Mouse (Mus musculus) heart, postnatal 0 days (tissue): ENCODE data around the gene Nanos3. TPM values are rescaled to one million over a fixed set of nuclear protein-coding genes. Genes with fewer than 3 reads are reported as not detected.
A peak's percentile ranks its signal among the peaks of the same experiment; 100 is the strongest.

Experiments
- ATAC-seq: fragments of 200-750 bp; cut with Nextera tagmentation; 2 replicates; pipeline ENCODE4 v1.8.0; 2017; ENCODE audit warnings: low read depth, moderate number of reproducible peaks, moderate library complexity; ENCODE audit not compliant: insufficient read depth
- DNase-seq: peaks from one replicate; pipeline ENCODE4 v3.0.0-alpha.2; 2016; ENCODE audit warnings: low spot score
- H3K27ac ChIP-seq: fragments of 300-500 bp; sonication (generic); 2 replicates; pipeline ENCODE4 v1.5.1; 2014; ENCODE audit warnings: low read depth, mild to moderate bottlenecking
- H3K27me3 ChIP-seq: fragments of 300-500 bp; sonication (generic); 2 replicates; pipeline ENCODE4 v1.6.1; 2014; ENCODE audit warnings: low read length, mixed read lengths; ENCODE audit not compliant: control insufficient read depth, insufficient read depth
- H3K36me3 ChIP-seq: fragments of 300-500 bp; sonication (generic); replicated peaks from 2 replicates; pipeline ENCODE4 v1.6.1; 2014; ENCODE audit warnings: low read length, mixed read lengths; ENCODE audit not compliant: control insufficient read depth, insufficient read depth
- H3K4me1 ChIP-seq: fragments of 300-500 bp; sonication (generic); 2 replicates; pipeline ENCODE4 v1.6.1; 2014; ENCODE audit warnings: antibody characterized with exemption; ENCODE audit not compliant: control insufficient read depth, insufficient read depth
- H3K4me2 ChIP-seq: fragments of 300-500 bp; sonication (generic); 2 replicates; pipeline ENCODE4 v1.6.1; 2014; ENCODE audit warnings: low read depth, mild to moderate bottlenecking, low read length, moderate library complexity
- H3K4me3 ChIP-seq: fragments of 300-500 bp; sonication (generic); 2 replicates; pipeline ENCODE4 v1.5.1; 2014; ENCODE audit warnings: low read depth, low read length
- H3K9ac ChIP-seq: fragments of 300-500 bp; sonication (generic); replicated peaks from 2 replicates; pipeline ENCODE4 v1.6.1; 2014; ENCODE audit warnings: low read depth, low read length, mixed read lengths
- H3K9me3 ChIP-seq: fragments of 300-500 bp; sonication (generic); replicated peaks from 2 replicates; pipeline ENCODE4 v1.6.1; 2016; ENCODE audit warnings: low read length; ENCODE audit not compliant: control insufficient read depth
- CTCF ChIP-seq: IDR thresholded peaks from 2 replicates; pipeline ENCODE4 v1.5.1; 2016; ENCODE audit warnings: antibody characterized with exemption, control low read depth, low read depth
- EP300 ChIP-seq: IDR thresholded peaks from 2 replicates; pipeline ENCODE4 v1.6.1; 2016; ENCODE audit warnings: antibody characterized with exemption, low read depth
- WGBS: fragments of 180-500 bp; shearing (Covaris S2); extraction: QIAGEN DNeasy Blood & Tissue Kit; methylation state at CpG from one replicate; pipeline ENCODE4 v1.1.7; 2014; 5-methylcytosine and 5-hydroxymethylcytosine counted together
- polyA plus RNA-seq: library from polyadenylated mRNA; unstranded; fragments of >200 nt; fragmentation: Nextera tagmentation; extraction: Ambion mirVana; gene quantifications from 2 replicates; pipeline ENCODE4 v1.2.1, GENCODE M21; 2015
- total RNA-seq: library from RNA; depleted of rRNA; stranded (reverse); fragments of >200 nt; gene quantifications from 2 replicates; pipeline ENCODE4 v1.2.3, GENCODE M21; 2014; ENCODE audit warnings: low replicate concordance

Nanos3 gene
- total and polyA plus RNA-seq, 2 experiments from 2014 or later, result 4.6 TPM; not detected in 1

DNA sequence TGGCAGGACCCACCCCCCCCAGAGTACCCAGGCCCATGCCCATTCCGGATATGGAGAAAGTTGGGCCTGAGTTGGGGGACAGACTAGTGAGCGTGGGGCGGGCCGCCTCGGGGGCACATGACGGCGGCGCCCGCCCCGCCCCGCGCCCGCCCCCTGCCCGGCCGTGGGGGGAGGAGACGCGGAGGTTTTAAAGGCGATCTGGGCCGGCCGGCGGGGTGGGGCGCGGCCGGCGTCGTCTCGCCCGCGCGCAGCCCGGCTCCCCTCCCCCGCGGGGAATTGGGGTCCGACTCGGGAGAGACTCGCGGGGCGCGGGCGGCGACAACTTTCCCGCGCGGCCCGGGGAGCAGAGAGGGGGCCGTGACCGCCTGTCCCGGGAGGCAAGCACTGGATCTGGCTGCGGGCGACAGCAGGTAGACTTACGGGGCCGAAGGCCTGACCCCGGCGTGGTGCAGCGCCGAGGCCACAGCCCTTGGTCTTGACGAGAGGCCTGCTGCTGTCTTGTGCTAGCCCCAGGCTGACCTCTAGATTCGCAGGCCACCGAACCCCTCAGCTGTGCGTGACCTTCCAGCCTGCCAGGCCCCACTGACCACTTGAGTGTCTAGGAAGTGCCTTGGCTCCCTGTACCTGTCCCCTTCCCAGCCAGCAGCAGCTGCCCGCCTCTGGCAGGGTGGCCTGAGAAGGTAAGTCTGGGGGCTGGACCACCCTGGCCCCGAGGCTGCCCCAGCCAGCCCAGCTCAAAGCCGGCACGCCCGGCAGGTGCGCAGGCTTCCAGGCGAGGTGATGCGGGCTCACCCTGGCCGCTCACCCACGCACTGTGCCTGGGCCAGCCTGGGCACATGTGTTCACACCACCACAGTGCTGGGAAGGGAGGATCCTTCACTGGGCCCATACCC, 15.9 kb upstream of the Nanos3 start:
- Histone ChIP-seq H3K27ac (peak overlapping the region; percentile 99), H3K9ac (peak overlapping the region; percentile 90), H3K4me3 (peak overlapping the region; percentile 79), H3K36me3 (peaks cover 13% of the 10 kb centered on the region), H3K4me2 (peak overlapping the region; percentile 85), H3K9me3 (no peaks in the 10 kb centered on the region), H3K4me1 (peaks cover 41% of the 10 kb centered on the region), H3K27me3 (no peaks in the 10 kb centered on the region)
- DNase-seq, result peak; percentile 67
- TF ChIP-seq EP300 (no peak; the same call in 1 of the 2 replicates), CTCF (no peak)
- 2% methylated on average over 50 of the region's 70 CpGs for WGBS
- ATAC-seq, result peak; percentile 11

GRCm38 (mm10) chr8:84200126-84200555, 15.1 kb upstream of the Nanos3 start:
- Histone ChIP-seq H3K4me1 (peaks cover 41% of the 10 kb centered on the region), H3K9me3 (no peaks in the 10 kb centered on the region), H3K27me3 (no peaks in the 10 kb centered on the region), H3K9ac (peak overlapping the region; percentile 90; the same call in 1 of the 2 replicates), H3K4me2 (peak overlapping the region; percentile 85), H3K27ac (peak overlapping the region; percentile 99), H3K36me3 (peaks cover 6% of the 10 kb centered on the region), H3K4me3 (peak overlapping the region; percentile 79)
- no peak for TF ChIP-seq CTCF
- no peak for TF ChIP-seq EP300
- no peak for DNase-seq
- 22% methylated on average over 8 of the region's 8 CpGs for WGBS
- ATAC-seq, result no peak

- DNase-seq, result no peak
- Histone ChIP-seq H3K27me3 (no peaks in the 10 kb centered on the region), H3K4me3 (no peak overlapping the region), H3K4me1 (peaks cover 36% of the 10 kb centered on the region), H3K36me3 (no peaks in the 10 kb centered on the region), H3K9ac (no peak overlapping the region), H3K27ac (peak overlapping the region; percentile 99), H3K9me3 (no peaks in the 10 kb centered on the region), H3K4me2 (no peak overlapping the region)
- no peak for ATAC-seq
- TF ChIP-seq EP300 (no peak), CTCF (no peak)
- WGBS, result 57% methylated on average over 11 of the region's 11 CpGs
Measured at GRCm38 (mm10) chr8:84199348-84200125, 14.5 kb upstream of the Nanos3 start.

GRCm38 (mm10) chr8:84198871-84199270, 13.9 kb upstream of the Nanos3 start:
- Histone ChIP-seq H3K9me3 (no peaks in the 10 kb centered on the region), H3K27me3 (no peaks in the 10 kb centered on the region), H3K4me3 (no peak overlapping the region), H3K4me2 (peak overlapping the region; percentile 59), H3K9ac (0 out of 2 replicates have a peak overlapping the region, but pooled peaks have one; percentile 22), H3K27ac (peak overlapping the region; percentile 99), H3K4me1 (peaks cover 36% of the 10 kb centered on the region), H3K36me3 (no peaks in the 10 kb centered on the region)
- WGBS, result 36% methylated on average over 4 of the region's 4 CpGs
- no peak for ATAC-seq
- DNase-seq, result no peak
- TF ChIP-seq EP300 (no peak), CTCF (no peak)

- H3K4me1 ChIP-seq, result peaks cover 36% of the 10 kb centered on the region
- WGBS, result 3% methylated on average over 30 of the region's 30 CpGs
- ATAC-seq, result peak; percentile 81
Measured at GRCm38 (mm10) chr8:84197922-84198774, 13.1 kb upstream of the Nanos3 start.

More at GRCm38 (mm10) chr8:84197922-84198774, 13.1 kb upstream of the Nanos3 start:
- peak overlapping the region; percentile 34 for H3K9ac ChIP-seq
- no peaks in the 10 kb centered on the region for H3K36me3 ChIP-seq
- peak; percentile 97 for DNase-seq
- H3K4me2 ChIP-seq, result peak overlapping the region; percentile 59
- peak overlapping the region; percentile 99 for H3K27ac ChIP-seq
- no peaks in the 10 kb centered on the region for H3K27me3 ChIP-seq
- peak overlapping the region; percentile 35 for H3K4me3 ChIP-seq
- TF ChIP-seq EP300, result no peak
- no peak for TF ChIP-seq CTCF
- H3K9me3 ChIP-seq, result no peaks in the 10 kb centered on the region
